Mouse (Mus musculus) left cerebral cortex, postnatal 25 days (tissue): Measurements from ENCODE around the gene C1qc. TPM values are rescaled to one million over a fixed set of nuclear protein-coding genes. Genes with fewer than 3 reads are reported as not detected.
A peak's percentile ranks its signal among the peaks of the same experiment; 100 is the strongest.

Experiments
- DNase-seq, 2 experiments: peaks; one replicate each; pipeline ENCODE4 v3.0.0; 2022; ENCODE audit warnings: low spot score in 2 of 2, mixed read lengths in 1 of 2
- intact Hi-C: fragments of 180-260 bp; cut with DNase I; formaldehyde crosslinking; loops from one replicate; pipeline ENCODE4 v1.15.1; 2025
- total RNA-seq, 2 experiments: library from RNA; stranded (reverse); gene quantifications; 2 replicates each; pipeline ENCODE4 v1.2.3; 2021

C1qc gene
- total RNA-seq, 2 experiments from 2014 or later: 38.3 to 44.1 TPM

DNA sequence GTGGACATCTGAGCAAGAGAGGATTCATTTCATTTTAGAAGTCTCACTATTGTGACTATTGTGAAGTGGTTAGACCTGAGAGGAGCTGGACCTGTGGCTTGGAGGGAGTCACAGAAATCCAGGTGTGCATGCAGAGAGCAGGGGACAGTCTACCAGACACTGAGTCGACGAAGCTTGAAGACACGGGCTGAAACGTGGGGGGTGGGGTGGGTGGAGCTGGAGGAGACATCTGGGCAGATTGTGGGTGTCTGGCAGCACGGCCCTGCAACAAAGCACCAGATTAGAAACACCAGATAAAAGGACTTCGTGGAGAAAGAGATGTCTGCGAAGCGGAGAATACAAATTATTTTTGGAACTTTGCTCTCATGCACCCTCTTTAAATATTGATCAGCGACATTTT lies 29.3 kb downstream of the C1qc start:
- peak in 1 of 2 experiments; percentile 26 for DNase-seq
- intact Hi-C loops: no loop called here

- intact Hi-C loops: no loop called here
- no peak for DNase-seq
These were observed 30.5 kb downstream of the C1qc start for GRCm38 (mm10) chr4:136862411-136862810.

GRCm38 (mm10) chr4:136861806-136862205 lies 31.1 kb downstream of the C1qc start:
- intact Hi-C loops: no loop called here
- DNase-seq: no peak

DNA sequence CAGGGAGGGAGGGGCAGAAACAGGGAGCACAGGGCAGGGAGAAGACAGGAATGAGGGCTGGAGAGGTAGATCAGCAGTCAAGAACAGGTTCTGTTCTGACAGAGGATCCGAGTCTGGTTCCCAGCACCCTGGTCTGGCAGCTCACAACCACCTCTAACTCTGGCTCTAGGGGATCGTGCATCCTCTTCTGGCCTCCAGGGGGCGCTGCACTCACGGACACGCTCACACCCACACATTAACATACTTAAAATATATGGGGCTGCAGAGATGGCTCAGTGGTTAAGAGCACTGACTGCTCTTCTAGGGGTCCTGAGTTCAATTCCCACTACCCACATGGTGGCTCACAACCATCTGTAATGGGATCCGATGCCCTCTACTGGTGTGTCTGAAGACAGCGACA lies 32.8 kb downstream of the C1qc start:
- intact Hi-C loops: no loop called here

GRCm38 (mm10) chr4:136855081-136855480 lies 37.8 kb downstream of the C1qc start:
- DNase-seq: peak in 1 of 2 experiments; percentile 48

More for the DNA sequence above, 32.8 kb downstream of the C1qc start:
- no peak for DNase-seq

DNA sequence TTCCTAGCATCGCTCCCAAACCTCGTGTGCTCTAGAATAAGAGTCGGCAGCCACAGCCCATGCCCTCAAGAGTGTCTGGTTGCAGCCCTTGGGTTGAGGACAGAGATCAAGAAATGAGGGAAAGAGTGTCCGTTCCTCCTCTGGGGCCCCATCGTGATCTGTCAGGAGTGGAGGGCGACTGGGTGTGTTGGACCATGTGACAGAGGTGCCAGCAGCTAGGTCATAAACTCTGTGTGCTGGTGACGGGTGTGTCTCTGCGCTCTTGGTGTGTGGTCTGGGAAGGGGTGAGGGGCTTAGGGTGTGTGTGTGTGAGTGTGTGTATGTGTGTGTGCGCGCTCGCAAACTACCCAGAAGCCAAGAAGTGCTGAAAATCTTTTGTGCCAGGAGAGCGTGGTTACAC lies 39.9 kb downstream of the C1qc start:
- intact Hi-C loops: no loop called here
- no peak for DNase-seq

More at GRCm38 (mm10) chr4:136855081-136855480, 37.8 kb downstream of the C1qc start:
- intact Hi-C loops: no loop called here

- no peak for DNase-seq
- intact Hi-C loops: no loop called here
These were observed 40.7 kb downstream of the C1qc start for GRCm38 (mm10) chr4:136852119-136852518.

GRCm38 (mm10) chr4:136848565-136848964 lies 44.3 kb downstream of the C1qc start:
- intact Hi-C loops: no loop called here
- DNase-seq: peak; percentile 18 to 84

DNA sequence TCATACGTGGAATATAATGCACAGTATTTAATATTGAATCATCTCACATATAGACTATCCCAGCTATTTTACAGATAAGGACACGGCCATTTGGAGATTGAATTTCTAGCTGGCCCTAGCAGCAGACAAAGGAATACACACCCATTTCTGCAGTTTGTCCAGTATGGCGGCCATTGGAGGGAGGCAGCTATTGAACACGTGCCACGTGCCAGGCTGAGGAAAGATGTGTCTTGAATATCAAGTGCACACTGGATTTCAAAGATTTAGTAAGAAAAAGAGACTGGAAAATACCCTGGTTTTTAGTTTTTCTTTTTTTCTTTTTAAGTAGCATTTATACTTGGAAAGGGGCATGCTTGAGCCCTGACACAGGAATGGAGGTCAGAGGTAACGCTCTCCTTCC lies 45.7 kb downstream of the C1qc start:
- DNase-seq: no peak
- intact Hi-C loops: no loop called here

DNA sequence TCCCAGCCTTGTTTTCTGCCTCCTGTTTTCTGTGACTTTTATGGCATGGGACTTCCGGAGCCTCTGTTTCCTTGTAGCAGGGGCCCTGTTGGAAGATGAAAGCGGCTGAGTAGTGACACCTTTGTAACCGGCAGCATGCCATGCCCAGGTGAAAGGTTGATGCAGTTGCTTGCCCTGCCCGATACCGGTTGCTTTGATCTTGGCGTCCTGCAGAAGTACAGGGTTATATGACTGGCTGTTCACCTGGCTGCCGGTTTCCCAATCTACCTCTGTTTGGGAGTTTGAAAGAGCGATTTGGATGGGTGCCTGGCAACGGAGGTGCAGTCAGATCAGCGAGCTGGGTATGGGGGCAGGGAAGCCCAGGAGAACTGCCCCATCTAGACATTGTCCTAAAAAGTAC lies 50.1 kb downstream of the C1qc start:
- intact Hi-C loops: no loop called here
- no peak for DNase-seq

DNA sequence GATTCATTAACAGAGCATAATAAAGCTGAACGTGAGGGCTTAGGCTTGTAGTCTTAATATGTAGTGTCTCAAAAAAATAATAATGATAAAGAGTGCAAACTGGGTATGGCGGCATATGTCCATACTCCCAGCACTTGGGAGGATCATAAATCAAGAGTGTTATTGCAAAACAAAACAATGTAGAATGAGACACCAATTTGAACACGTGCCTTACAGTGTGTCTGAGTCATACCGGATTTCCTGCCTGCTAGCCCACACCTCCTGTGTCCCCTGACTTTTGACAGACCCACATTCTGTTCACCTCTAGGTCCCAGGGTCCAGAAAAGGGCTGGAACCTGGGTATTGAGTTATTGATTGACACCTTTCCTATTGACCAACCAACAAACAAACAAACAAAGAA lies 50.8 kb downstream of the C1qc start:
- DNase-seq: no peak
- intact Hi-C loops: no loop called here

- intact Hi-C loops: loop anchor here (1.0 kb wide), 1 partner anchor 163 kb away; no protein-coding TSS in a partner anchor
- peak; percentile 82 to 88 for DNase-seq
These were observed 51.8 kb downstream of the C1qc start for GRCm38 (mm10) chr4:136841056-136841455.

Other genes with a start within 250 kb of the C1qc start
- 10 to 100 TPM; 15.2 to 21.4 TPM for gene Ephb2, start 57.1 kb downstream of the C1qc start, total RNA-seq
- 10 to 100 TPM; 56.6 to 61.3 TPM for gene C1qb, start 6.9 kb downstream of the C1qc start, total RNA-seq
- 10 to 100 TPM; 51.2 to 54.2 TPM for gene C1qa, start 5.7 kb upstream of the C1qc start, total RNA-seq
- gene Epha8, start 63.8 kb upstream of the C1qc start, total RNA-seq: 1 to 10 TPM; 3.9 to 6.5 TPM
- gene Zbtb40, start 155.7 kb upstream of the C1qc start, total RNA-seq: 10 to 100 TPM; 13.8 to 15.1 TPM